Mouse (Mus musculus): ENCODE measurements around the gene Cdkal1.

DNA sequence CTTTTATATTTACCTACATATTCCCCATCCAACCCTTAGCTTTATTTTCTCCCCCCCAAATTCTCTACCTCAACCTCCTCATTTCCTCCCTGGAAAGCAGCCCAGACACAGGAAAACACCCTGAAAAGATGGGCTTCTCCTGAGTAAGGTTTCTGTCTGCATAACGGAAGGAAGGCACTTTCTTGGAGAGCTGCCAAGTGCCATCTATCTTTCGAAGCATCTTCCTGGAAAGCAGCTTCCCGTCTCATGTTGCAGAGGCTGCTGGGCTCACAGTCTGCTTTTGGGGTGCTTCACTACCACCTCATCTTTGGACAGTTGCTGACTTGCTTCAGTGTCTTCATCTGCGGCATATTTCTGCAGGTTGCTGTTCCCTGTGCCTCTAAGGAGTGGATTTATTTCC lies 622.8 kb downstream of the Cdkal1 start:
- TF ChIP-seq CTCF (IDR thresholded peaks at IDR 0.05; ENCODE audit: borderline replicate concordance, extremely low read depth, insufficient read depth, insufficient read length) (no peak), POLR2A (IDR thresholded peaks at IDR 0.05; ENCODE audit: borderline replicate concordance, extremely low read depth, insufficient read depth, insufficient read length, poor library complexity, severe bottlenecking) (no peak)

Measured in brain, embryonic 14.5 days (tissue).